Mouse (Mus musculus): ENCODE measurements around the gene Tmprss9.

GRCm38 (mm10) chr10:80913364-80914011 is 41.8 kb downstream of the Tmprss9 start:
- TF ChIP-seq TAL1 (IDR thresholded peaks at IDR 0.05; ENCODE audit: low read length): no peak
- no peak for TF ChIP-seq GATA1 (IDR thresholded peaks at IDR 0.05; ENCODE audit: low read length)

Data from erythroblast, embryonic 14.5 days (primary cell).